Mouse (Mus musculus): ENCODE results near the gene Vmn2r115.

DNA sequence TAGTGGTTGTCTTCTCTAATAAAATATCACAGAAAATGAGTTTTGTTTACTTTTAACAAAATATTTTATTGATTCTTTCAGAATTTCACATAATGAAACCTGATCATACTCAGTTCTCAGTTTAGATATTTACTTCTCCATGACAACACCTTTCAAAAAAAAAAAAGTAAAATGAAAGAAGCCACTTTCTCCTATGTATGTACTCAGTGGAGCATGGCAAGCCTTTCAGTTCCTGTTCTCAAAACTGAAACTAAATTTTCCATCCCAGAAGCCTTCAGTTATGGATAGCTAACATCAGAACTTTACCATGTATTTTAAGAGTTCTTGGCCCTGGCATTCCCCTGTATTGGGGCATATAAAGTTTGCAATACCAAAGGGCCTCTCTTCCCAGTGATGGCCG is 8.1 kb downstream of the Vmn2r115 start:
- TF ChIP-seq CTCF (IDR thresholded peaks at IDR 0.05; ENCODE audit: control insufficient read depth, insufficient read depth, insufficient replicate concordance, low read depth, low read length) (no peak), POLR2A (IDR thresholded peaks at IDR 0.05; ENCODE audit: control insufficient read depth, low read depth, low read length) (no peak)
